Mouse (Mus musculus) lung, postnatal 25 days (tissue): ENCODE data around the gene Tnrc6b.
"Not testable (repeated sequence)": the region's sequence is repeated elsewhere in the genome, so short reads cannot be mapped to it uniquely, and the experiment has no call there.

Experiments
- DNase-seq: peaks from one replicate; pipeline ENCODE4 v3.0.0; 2022; ENCODE audit warnings: low spot score

Gene Tnrc6b

DNA sequence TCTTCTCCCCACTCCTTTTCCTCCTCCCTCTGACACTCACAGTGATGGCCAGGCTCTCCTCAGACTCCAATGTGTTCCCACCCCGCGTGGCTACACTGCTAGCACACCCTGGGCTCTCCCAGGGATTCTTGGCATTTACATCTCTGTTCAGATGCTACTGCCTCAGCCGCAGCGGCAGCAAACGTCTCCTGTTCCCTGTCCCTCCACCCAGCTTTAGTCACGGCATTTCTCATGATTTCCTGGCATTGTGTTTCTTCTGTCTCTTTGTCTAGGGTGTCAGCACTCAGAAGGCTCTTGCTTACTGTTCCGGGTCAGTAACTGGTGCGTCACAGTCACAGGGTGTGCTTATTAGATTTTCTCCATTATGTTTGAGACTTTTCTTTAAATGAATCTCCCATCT, 138.9 kb downstream of the Tnrc6b start:
- DNase-seq, result peak; percentile 19

- no peak for DNase-seq
Measured at GRCm38 (mm10) chr15:80850682-80851475, 139.8 kb downstream of the Tnrc6b start.

DNA sequence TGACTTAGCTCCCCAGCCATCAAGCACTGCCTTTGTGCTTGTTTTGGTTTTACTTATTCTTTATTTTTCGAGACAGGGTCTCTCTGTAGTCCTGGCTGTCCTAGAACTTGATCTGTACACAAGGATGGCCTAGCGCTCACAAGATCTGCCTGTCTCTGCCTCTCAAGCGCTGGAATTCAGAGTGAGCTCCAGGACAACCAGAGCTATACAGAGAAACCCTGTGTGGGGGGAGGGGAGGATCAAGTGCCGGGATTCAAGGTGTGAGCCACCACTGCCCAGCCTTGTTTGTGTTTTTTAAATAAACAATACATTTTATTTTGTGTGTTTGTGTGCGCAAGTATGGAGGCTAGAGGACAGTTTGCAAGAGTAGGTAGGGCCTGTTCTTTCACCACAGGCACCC, 141.0 kb downstream of the Tnrc6b start:
- no peak for DNase-seq

DNA sequence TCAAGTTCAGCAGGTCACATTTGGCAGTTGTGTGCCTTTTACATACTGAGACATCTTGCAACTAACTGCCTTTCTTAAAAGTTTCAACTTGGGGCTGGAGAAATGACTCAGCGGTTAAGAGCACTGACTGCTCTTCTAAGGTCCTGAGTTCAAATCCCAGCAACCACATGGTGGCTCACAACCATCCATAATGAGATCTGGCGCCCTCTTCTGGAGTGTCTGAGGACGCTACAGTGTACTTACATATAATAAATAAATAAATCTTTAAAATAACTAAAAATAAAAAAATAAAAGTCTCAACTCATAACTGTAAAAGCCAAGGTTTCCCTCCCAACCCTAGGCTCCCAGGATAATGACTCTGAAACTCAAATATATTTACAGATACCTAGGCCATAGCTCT, 141.4 kb downstream of the Tnrc6b start:
- not testable (repeated sequence) for DNase-seq

GRCm38 (mm10) chr15:80859366-80859765, 148.3 kb downstream of the Tnrc6b start:
- DNase-seq, result no peak

GRCm38 (mm10) chr15:80861302-80861701, 150.2 kb downstream of the Tnrc6b start:
- no peak for DNase-seq

DNA sequence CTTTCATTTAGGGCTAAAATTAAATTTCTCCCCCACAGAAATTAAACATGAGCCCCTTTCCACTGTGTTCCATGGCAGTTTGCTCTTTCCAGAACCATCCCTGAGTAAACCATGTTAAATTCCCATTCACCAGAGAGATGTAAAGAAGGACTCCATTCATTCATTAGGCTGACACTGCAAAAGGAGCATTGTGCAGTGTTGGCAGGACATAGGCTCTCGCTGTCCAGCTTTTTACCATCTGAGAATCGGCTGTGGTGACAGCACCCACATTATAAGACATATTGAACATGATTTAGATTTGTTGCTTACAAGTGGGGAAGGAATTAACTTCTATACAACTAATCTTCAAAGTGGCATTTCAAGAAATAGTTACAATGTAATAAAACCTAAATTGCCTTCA, 150.9 kb downstream of the Tnrc6b start:
- DNase-seq, result no peak

GRCm38 (mm10) chr15:80868603-80869002, 157.5 kb downstream of the Tnrc6b start:
- not testable (repeated sequence) for DNase-seq

DNA sequence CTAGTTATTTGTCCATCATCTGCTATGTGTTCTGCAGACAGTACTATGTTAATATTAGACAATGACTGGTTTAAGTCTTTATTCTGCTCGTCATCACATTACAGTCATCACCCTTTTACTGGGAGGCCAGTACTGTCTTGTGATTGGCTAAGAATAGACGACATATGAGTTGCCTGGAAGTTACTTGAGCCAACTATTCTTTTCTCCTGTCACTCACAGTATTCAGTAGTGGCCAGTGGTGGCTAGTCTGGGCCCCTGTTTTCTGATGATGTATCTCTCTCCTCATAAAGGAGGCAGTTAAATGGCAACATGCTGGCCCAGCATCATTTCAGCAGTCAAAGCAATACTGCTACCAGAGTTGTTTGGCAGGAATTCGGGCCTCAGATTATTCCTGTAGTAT, 163.6 kb downstream of the Tnrc6b start:
- DNase-seq, result no peak

GRCm38 (mm10) chr15:80876231-80876630, 165.1 kb downstream of the Tnrc6b start:
- DNase-seq, result no peak

DNA sequence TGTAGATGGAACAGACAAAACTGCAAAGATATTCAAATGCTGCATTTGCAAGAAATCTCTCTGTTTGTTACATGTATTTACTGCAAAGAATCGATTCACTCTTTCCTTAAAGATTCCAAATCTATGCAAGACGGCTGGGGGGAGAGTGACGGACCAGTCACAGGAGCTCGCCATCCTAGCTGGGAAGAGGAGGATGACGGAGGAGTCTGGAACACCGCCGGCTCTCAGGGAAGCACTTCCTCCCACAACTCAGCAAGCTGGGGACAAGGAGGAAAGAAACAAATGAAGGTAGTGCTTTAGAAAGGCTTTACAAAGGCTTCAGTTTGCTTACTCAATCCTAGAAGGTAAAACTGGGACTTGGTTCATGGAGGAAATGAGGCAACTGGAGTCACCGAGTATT, 173.0 kb downstream of the Tnrc6b start:
- no peak for DNase-seq

DNA sequence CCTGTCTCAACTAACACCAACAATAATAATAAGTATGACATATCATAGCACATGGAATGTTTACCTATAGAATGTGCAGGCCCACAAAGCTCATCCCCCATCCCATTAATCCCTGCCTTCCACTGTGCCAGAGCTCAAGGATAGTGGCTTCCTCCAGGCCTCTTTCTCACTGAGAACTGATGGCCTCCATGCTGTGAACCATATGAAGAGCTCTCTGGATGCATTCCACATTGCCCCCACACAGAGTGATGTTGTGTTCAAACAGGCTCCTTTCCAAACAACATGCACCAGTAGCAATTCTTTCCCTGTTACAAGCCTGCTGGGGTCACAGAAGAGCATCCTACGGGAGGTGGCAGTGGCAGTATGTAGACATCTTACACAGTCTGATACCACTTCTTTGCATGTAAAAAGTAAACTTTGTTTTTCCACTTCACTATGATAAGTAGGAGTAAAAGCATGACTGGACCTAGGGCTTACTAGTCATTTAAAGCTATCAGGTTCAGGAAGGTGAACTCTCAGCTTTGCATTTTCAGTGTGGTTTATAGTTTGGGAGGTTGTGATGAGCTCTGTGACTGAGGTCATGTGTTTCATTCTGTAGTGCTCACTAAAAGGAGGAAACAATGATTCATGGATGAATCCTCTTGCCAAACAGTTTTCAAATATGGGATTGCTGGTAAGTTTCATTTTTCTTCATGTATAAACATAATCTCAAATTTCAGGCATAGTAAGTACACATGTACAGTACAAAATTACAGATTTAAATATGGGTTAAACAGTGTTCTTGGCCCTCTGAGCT, 175.4 kb downstream of the Tnrc6b start:
- no peak for DNase-seq

DNA sequence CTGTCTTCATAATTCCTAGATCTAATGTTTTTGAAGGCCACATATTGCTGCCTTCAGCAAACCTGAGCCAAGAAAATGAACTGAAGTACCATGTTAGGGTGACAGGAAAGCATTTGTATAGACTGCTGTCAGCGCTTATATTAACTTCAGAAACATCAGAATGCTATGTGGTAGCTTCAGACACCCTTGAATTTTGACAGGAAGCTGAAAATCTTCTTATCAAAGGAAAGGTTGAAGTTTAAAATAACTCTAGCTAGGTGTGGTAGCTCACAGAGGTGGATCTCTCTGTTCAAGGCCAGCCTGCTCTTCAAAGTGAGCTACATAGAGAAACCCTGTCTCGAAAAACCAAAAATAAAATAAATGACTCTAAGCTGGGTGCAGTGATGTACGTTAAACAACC, 181.2 kb downstream of the Tnrc6b start:
- no peak for DNase-seq

DNA sequence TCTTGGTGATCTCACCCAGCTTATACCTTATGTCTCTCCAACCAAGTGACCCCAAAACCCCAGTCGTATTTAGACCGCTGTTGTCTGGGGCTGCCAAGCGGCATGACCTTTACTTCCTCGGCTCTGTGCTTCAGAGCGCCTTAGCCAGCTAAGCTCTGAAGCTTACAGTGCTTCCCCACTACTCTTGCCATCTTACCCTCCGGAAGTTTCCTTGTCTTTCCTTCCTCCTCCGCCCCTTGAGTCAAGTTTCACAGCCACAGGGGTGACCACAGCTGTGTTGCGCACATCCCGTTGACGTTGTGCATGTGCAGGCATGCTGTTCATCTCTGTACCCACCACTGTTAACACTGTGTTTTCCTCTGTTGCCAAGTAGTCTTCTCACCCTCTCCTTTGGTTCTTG, 185.6 kb downstream of the Tnrc6b start:
- peak; percentile 26 for DNase-seq

- DNase-seq, result no peak
Measured at GRCm38 (mm10) chr15:80897911-80898310, 186.8 kb downstream of the Tnrc6b start.

DNA sequence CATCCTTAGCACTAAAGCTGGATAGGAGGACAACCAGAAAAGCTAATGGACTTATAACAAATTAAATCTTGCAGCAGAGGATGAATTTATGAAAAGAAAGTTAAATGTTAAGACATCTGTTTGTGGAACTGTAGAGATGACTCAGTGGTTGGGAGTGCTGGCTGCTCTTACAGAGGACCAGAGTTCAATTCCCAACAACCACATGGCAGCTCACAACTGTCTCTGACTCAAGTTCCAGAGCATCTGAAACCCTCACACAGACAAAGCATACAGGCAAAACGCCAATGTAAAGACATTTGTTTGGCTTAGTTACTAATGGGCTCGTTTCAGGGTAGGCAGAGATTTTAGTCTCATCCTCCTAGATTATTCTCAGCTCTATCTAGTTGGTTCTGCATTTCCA, 188.7 kb downstream of the Tnrc6b start:
- no peak for DNase-seq

DNA sequence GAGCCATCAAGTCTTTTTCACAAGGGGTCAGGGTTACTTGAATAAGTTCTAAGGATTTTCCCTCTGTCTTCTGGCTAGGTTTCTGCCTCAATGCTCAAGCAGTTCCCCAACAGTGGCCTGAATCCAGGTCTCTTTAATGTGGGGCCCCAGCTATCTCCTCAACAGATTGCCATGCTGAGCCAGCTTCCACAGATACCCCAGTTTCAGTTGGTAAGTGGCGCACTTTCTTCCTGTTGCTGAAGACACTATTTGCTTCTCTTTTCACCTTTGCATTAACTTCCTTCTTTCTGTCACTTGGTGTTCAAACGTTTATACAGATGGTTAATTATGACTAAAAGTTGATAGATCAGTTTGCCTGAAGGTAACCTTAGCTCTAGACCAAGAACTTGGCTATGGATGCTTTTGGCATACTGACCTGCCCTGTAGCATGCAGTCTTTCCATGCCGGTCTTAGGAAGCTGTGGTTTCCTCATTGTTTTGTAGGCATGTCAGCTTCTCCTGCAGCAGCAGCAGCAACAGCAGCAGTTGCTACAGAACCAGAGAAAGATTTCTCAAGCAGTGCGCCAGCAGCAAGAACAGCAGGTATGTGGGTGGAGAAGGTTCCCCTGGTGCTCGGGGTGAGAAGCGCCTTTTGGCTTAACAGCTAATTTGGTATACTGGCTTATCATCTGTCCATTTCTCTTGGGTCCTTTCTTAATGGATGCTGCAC, 190.8 kb downstream of the Tnrc6b start:
- DNase-seq, result no peak

DNA sequence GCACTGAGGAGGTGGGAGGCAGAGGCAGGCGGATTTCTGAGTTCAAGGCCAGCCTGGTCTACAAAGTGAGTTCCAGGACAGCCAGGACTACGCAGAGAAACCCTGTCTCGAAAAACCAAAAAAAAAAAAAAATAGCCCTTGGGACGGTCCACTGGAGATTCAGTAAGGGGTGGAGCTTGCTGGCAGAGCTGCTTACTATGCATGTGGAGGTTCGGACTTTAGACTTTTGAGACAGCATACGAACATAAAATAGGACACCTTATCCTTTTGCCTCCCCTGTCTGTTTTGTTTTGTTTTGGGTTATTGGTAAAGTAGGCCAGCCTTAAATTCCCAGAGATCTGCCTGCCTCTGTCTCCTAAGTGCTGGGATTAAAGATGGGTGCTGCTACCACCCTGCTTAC, 193.7 kb downstream of the Tnrc6b start:
- DNase-seq, result not testable (repeated sequence)

DNA sequence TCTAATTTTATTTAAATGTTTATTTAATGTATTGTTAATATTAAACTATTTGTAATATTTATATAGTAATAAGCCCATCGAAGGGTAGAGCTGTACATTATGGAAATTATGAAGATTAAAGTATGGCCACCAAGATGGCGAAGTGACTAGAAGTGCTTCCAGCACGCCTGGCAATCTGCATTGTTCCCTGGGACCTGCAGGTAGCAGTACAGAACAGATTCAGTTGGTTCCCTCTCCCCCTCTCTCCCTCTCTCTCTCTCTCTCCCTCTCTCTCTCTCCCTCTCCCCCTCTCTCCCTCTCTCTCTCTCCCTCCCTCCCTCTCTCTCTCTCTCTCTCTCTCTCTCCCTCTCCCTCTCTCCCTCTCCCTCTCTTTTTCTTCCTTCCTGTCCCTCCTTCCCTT, 199.1 kb downstream of the Tnrc6b start:
- no peak for DNase-seq

DNA sequence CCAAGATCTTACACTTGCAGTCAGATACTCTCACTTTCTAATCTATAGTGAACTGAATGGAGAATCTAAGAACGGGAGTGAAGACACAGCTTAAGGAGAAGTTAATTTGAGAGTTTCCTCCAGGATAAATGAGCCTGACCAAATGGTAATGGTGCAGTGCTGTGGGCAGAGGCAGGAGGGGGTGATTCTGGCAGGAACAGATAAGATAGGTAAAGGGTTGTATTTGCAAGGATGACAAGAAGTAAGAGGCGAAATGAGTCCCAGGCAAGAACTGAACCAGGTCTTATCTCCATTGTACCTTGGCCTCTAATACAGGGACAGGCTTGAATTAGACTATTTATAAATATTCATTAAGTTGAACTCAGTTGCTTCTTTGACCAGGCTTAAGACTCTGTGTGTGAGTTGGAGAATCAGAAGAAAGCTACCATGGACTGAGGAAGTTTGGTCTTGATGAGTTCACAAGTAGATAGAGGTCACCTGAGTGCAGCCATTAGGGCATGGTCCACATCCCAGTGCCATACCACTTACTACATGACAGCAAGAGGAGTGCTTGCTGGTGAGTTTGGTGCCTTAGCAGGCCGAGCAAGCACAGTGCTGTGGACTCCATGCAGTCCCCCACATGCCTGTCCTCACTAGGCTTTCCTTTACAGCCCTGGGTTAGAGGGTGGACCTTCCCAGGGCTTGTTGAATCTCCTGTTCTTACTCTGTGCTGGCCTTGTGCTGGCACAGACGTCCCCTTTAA, 199.8 kb downstream of the Tnrc6b start:
- no peak for DNase-seq

DNA sequence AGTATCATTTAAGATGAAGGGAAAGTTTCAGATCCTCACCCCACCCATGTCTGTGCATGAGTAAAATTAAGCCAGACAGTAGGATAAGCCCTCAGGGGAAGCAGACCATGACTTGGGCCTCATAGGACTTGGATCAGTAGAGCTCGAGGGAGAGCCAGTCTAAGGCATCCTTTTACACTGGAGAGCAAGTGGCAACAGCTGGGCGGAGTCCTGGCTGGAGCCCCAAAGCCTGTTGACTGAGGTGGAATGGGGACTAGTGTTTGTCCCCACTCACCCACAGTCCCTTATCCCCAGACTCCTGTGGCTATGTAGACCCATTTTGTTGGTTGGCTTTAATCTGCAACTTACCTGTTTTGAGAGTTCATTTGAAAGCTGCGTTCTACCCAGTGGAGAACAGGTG, 201.1 kb downstream of the Tnrc6b start:
- no peak for DNase-seq

- no peak for DNase-seq
Measured at GRCm38 (mm10) chr15:80913803-80914202, 202.7 kb downstream of the Tnrc6b start.
